Mouse (Mus musculus) adrenal gland, postnatal 0 days (tissue): Measurements from ENCODE around the gene Spsb2. TPM values are rescaled to one million over a fixed set of nuclear protein-coding genes. Genes with fewer than 3 reads are reported as not detected.

Experiments
- polyA plus RNA-seq: library from polyadenylated mRNA; unstranded; fragments of >200 nt; fragmentation: Nextera tagmentation; extraction: Ambion mirVana; gene quantifications from 2 replicates; pipeline ENCODE4 v1.2.1, GENCODE M21; 2015

The Spsb2 gene
- polyA plus RNA-seq = 28.3 and 31.1 TPM in 2 replicates

GRCm38 (mm10) chr6:124808358-124809012, at the start of gene Spsb2:
Gene Spsb2, plus strand, starts transcription at chr6:124808661.

GRCm38 (mm10) chr6:124769101-124769765, 39.2 kb upstream of the Spsb2 start, which contains the start of gene Eno2:
Gene Eno2, minus strand, starts transcription at chr6:124769673.

GRCm38 (mm10) chr6:124779222-124779983, 29.1 kb upstream of the Spsb2 start, which contains the start of gene Lrrc23:
Gene Lrrc23, minus strand, starts transcription at chr6:124779727.

GRCm38 (mm10) chr6:124813933-124814332, 5.5 kb downstream of the Spsb2 start, which contains the start of gene Tpi1:
Gene Tpi1, minus strand, starts transcription at chr6:124814296.

GRCm38 (mm10) chr6:124828868-124829798, 20.7 kb downstream of the Spsb2 start, which contains the start of the genes Usp5 and Cdca3:
Gene Usp5, minus strand, starts transcription at chr6:124829484.
Gene Cdca3, plus strand, starts transcription at chr6:124829547.

GRCm38 (mm10) chr6:124840241-124841167, 32.0 kb downstream of the Spsb2 start, which contains the start of gene Gnb3:
Gene Gnb3, minus strand, starts transcription at chr6:124840275.

GRCm38 (mm10) chr6:124856916-124857839, 48.7 kb downstream of the Spsb2 start, which contains the start of gene P3h3:
Gene P3h3, minus strand, starts transcription at chr6:124857752.

Other genes starting within 250 kb of the Spsb2 start
- 0.29 TPM in 1 of 2 replicates, not detected in the other for gene C1rb, start 238.4 kb upstream of the Spsb2 start, polyA plus RNA-seq
- gene C1s2, start 172.6 kb upstream of the Spsb2 start, polyA plus RNA-seq = 0.23 and 0.28 TPM in 2 replicates
- gene Lpcat3, start 145.6 kb upstream of the Spsb2 start, polyA plus RNA-seq = 48.4 and 101 TPM in 2 replicates
- 141 and 154 TPM in 2 replicates for gene Emg1, start 96.5 kb upstream of the Spsb2 start, polyA plus RNA-seq
- 205 and 312 TPM in 2 replicates for gene Phb2, start 96.3 kb upstream of the Spsb2 start, polyA plus RNA-seq
- gene Ptpn6, start 69.9 kb upstream of the Spsb2 start, polyA plus RNA-seq = 8.6 and 10.9 TPM in 2 replicates
- 664 and 838 TPM in 2 replicates for gene Grcc10, start 67.3 kb upstream of the Spsb2 start, polyA plus RNA-seq
- not detected in 2 replicates for gene Gm45234, start 52.6 kb upstream of the Spsb2 start, polyA plus RNA-seq
- 13.0 and 14.7 TPM in 2 replicates for gene Atn1, start 52.1 kb upstream of the Spsb2 start, polyA plus RNA-seq
- 11.3 and 20.0 TPM in 2 replicates for gene Eno2, start 39.0 kb upstream of the Spsb2 start, polyA plus RNA-seq
- 0.75 and 1.4 TPM in 2 replicates for gene Lrrc23, start 28.9 kb upstream of the Spsb2 start, polyA plus RNA-seq
- 417 and 594 TPM in 2 replicates for gene Tpi1, start 5.6 kb downstream of the Spsb2 start, polyA plus RNA-seq
- gene Usp5, start 20.8 kb downstream of the Spsb2 start, polyA plus RNA-seq = 72.2 and 94.2 TPM in 2 replicates
- 52.6 and 58.3 TPM in 2 replicates for gene Cdca3, start 20.9 kb downstream of the Spsb2 start, polyA plus RNA-seq
- gene Gnb3, start 31.6 kb downstream of the Spsb2 start, polyA plus RNA-seq = 15.3 and 18.6 TPM in 2 replicates
- gene P3h3, start 49.1 kb downstream of the Spsb2 start, polyA plus RNA-seq = 17.3 and 18.8 TPM in 2 replicates
- gene Gpr162, start 55.3 kb downstream of the Spsb2 start, polyA plus RNA-seq = 2.1 and 3.7 TPM in 2 replicates
- gene Cd4, start 79.6 kb downstream of the Spsb2 start, polyA plus RNA-seq = 0.20 and 0.44 TPM in 2 replicates
- 2.4 and 4.2 TPM in 2 replicates for gene Lag3, start 103.0 kb downstream of the Spsb2 start, polyA plus RNA-seq
- gene Ptms, start 111.4 kb downstream of the Spsb2 start, polyA plus RNA-seq = 365 and 389 TPM in 2 replicates
- 266 and 322 TPM in 2 replicates for gene Mlf2, start 122.7 kb downstream of the Spsb2 start, polyA plus RNA-seq
- gene Cops7a, start 156.9 kb downstream of the Spsb2 start, polyA plus RNA-seq = 134 and 179 TPM in 2 replicates
- 4.0 and 7.4 TPM in 2 replicates for gene Pianp, start 188.0 kb downstream of the Spsb2 start, polyA plus RNA-seq
- gene Zfp384, start 200.5 kb downstream of the Spsb2 start, polyA plus RNA-seq = 6.6 and 10.5 TPM in 2 replicates
- gene Ing4, start 231.1 kb downstream of the Spsb2 start, polyA plus RNA-seq = 90.1 and 150 TPM in 2 replicates
- gene Acrbp, start 241.0 kb downstream of the Spsb2 start, polyA plus RNA-seq = 3.2 and 3.4 TPM in 2 replicates